Mouse (Mus musculus): ENCODE data around the gene Tbp. TPM values are rescaled to one million over a fixed set of nuclear protein-coding genes. Genes with fewer than 3 reads are reported as not detected.

Tbp gene
- total RNA-seq, 1 experiment = 39.4 TPM

DNA sequence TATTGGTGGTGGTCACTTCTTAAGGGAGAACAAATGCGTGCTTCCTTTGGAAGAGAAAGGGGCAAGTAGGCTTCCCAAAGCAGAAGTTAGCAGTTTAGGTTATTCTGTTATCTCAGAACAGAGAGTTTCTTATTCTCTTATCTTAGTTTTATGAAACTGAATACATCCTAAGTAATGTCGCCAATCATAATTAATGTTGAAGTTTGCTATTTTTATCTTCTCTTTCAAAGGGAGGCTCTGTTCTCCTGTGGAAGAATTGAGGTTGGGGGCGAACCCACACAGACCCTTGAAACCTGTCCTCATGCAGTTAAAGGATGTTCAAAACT lies 28.1 kb downstream of the Tbp start:
- Histone ChIP-seq H3K4me1 (ENCODE audit: control insufficient read depth in 2 of 2, insufficient read depth in 2 of 2, low read length in 2 of 2, poor library complexity in 1 of 2) (0 out of 4 replicates have a peak, but pooled peaks cover 0 to 3% of the 10 kb centered on the region in 2 experiments), H3K4me3 (ENCODE audit: insufficient read depth in 1 of 2, low read depth in 1 of 2, low read length in 2 of 2, poor library complexity in 1 of 2, severe bottlenecking in 1 of 2) (peak overlapping the region in 1 of 2 experiments; percentile 69; a peak in 3 of 4 replicates), H3K36me3 (ENCODE audit: control insufficient read depth, insufficient read depth, low read length, poor library complexity, severe bottlenecking) (peaks cover 6% of the 10 kb centered on the region), H3K9ac (ENCODE audit: insufficient read depth, low read depth, low read length, poor library complexity, severe bottlenecking) (no peak overlapping the region), H3K27ac (ENCODE audit: insufficient read depth, low read depth, low read length, poor library complexity, severe bottlenecking) (no peak overlapping the region), H3K9me3 (ENCODE audit: control insufficient read depth, insufficient read depth, low read depth, low read length) (no peaks in the 10 kb centered on the region)
- in situ Hi-C loops (cut with MboI; ENCODE audit: low sequenced_read_pairs in 2 of 2, unreplicated experiment in 2 of 2) = no loop called here
- no peak for TF ChIP-seq ZC3H11A (IDR thresholded peaks at IDR 0.05; ENCODE audit: borderline replicate concordance, low read depth, low read length)
- no peak for TF ChIP-seq MAFK (IDR thresholded peaks at IDR 0.05; ENCODE audit: insufficient read depth, low read depth, low read length)
- no peak for TF ChIP-seq HCFC1 (IDR thresholded peaks at IDR 0.05; ENCODE audit: borderline replicate concordance, insufficient read depth, low read length)
- TF ChIP-seq CHD2 (IDR thresholded peaks at IDR 0.05; ENCODE audit: low read depth, low read length) = no peak
- no peak for TF ChIP-seq ZNF384 (IDR thresholded peaks at IDR 0.05; ENCODE audit: low read depth, low read length)
- no peak for DNase-seq (ENCODE audit: low read depth, low spot score)

DNA sequence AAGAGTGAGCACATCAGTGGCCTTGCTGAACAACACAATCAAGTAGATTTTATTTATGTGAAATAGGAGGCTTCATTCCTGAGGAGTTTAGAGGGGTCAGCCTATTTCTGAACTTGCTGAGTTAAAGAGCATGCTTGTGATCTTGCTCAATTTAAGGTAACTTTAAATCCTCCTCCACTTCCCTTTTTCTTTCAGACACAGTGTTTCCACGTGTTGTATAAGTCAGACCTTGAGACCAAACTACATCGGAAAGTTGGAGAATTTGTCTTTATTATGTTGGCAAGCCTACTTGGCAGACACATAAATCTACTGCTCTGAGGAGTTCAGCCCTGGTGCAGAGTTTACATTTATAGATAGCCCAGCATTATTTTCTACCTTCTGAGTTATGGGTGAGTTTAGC lies 29.2 kb downstream of the Tbp start:
- H3K4me1 ChIP-seq (ENCODE audit: control insufficient read depth in 2 of 2, insufficient read depth in 2 of 2, low read length in 2 of 2, poor library complexity in 1 of 2) = 0 out of 4 replicates have a peak, but pooled peaks cover 0 to 3% of the 10 kb centered on the region in 2 experiments
- TF ChIP-seq MAFK (IDR thresholded peaks at IDR 0.05; ENCODE audit: insufficient read depth, low read depth, low read length) = no peak
- TF ChIP-seq ZC3H11A (IDR thresholded peaks at IDR 0.05; ENCODE audit: borderline replicate concordance, low read depth, low read length) = no peak
- no peak for TF ChIP-seq CHD2 (IDR thresholded peaks at IDR 0.05; ENCODE audit: low read depth, low read length)
- no peak overlapping the region for H3K4me3 ChIP-seq (ENCODE audit: insufficient read depth in 1 of 2, low read depth in 1 of 2, low read length in 2 of 2, poor library complexity in 1 of 2, severe bottlenecking in 1 of 2)
- no peak overlapping the region for H3K27ac ChIP-seq (ENCODE audit: insufficient read depth, low read depth, low read length, poor library complexity, severe bottlenecking)
- peaks cover 5% of the 10 kb centered on the region for H3K36me3 ChIP-seq (ENCODE audit: control insufficient read depth, insufficient read depth, low read length, poor library complexity, severe bottlenecking)
- no peak overlapping the region for H3K9ac ChIP-seq (ENCODE audit: insufficient read depth, low read depth, low read length, poor library complexity, severe bottlenecking)
- no peaks in the 10 kb centered on the region for H3K9me3 ChIP-seq (ENCODE audit: control insufficient read depth, insufficient read depth, low read depth, low read length)
- no peak for DNase-seq (ENCODE audit: low read depth, low spot score)
- in situ Hi-C loops (cut with MboI; ENCODE audit: low sequenced_read_pairs in 2 of 2, unreplicated experiment in 2 of 2) = no loop called here

DNA sequence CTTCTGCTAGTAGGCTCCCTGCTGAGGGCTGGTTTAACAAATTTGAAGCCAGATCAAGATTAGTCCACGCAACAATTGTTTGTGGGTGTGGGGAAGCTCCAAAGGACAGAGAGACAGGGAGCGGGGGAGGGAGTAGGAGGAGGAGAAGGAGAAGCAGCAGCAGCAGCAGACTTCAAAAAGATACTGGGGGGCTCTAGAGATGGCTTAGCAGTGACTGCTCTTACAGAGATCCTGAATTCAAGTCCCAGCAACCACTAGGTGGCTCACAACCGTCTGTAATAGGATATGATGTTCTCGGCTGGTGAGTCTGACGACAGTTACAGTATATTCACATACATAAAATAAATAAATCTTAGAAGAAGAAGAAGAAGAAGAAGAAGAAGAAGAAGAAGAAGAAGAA lies 30.5 kb downstream of the Tbp start:
- TF ChIP-seq HCFC1 (IDR thresholded peaks at IDR 0.05; ENCODE audit: borderline replicate concordance, insufficient read depth, low read length) (no peak), MAFK (IDR thresholded peaks at IDR 0.05; ENCODE audit: insufficient read depth, low read depth, low read length) (no peak), ZC3H11A (IDR thresholded peaks at IDR 0.05; ENCODE audit: borderline replicate concordance, low read depth, low read length) (no peak), CHD2 (IDR thresholded peaks at IDR 0.05; ENCODE audit: low read depth, low read length) (no peak), ZNF384 (IDR thresholded peaks at IDR 0.05; ENCODE audit: low read depth, low read length) (no peak)

GRCm38 (mm10) chr17:15535162-15535800 lies 35.6 kb downstream of the Tbp start:
- H3K4me3 ChIP-seq (ENCODE audit: insufficient read depth in 1 of 2, low read depth in 1 of 2, low read length in 2 of 2, poor library complexity in 1 of 2, severe bottlenecking in 1 of 2) = no peak overlapping the region
- H3K4me1 ChIP-seq (ENCODE audit: control insufficient read depth in 2 of 2, insufficient read depth in 2 of 2, low read length in 2 of 2, poor library complexity in 1 of 2) = peaks cover 0 to 3% of the 10 kb centered on the region in 2 experiments; a peak in 1 of 4 replicates
- no peak overlapping the region for H3K9ac ChIP-seq (ENCODE audit: insufficient read depth, low read depth, low read length, poor library complexity, severe bottlenecking)
- no peak for DNase-seq (ENCODE audit: low read depth, low spot score)
- in situ Hi-C loops (cut with MboI; ENCODE audit: low sequenced_read_pairs in 2 of 2, unreplicated experiment in 2 of 2) = no loop called here
- no peaks in the 10 kb centered on the region for H3K9me3 ChIP-seq (ENCODE audit: control insufficient read depth, insufficient read depth, low read depth, low read length)
- TF ChIP-seq CHD2 (IDR thresholded peaks at IDR 0.05; ENCODE audit: low read depth, low read length) = no peak
- TF ChIP-seq ZC3H11A (IDR thresholded peaks at IDR 0.05; ENCODE audit: borderline replicate concordance, low read depth, low read length) = no peak
- TF ChIP-seq HCFC1 (IDR thresholded peaks at IDR 0.05; ENCODE audit: borderline replicate concordance, insufficient read depth, low read length) = no peak
- TF ChIP-seq ZNF384 (IDR thresholded peaks at IDR 0.05; ENCODE audit: low read depth, low read length) = no peak
- TF ChIP-seq MAFK (IDR thresholded peaks at IDR 0.05; ENCODE audit: insufficient read depth, low read depth, low read length) = no peak
- H3K36me3 ChIP-seq (ENCODE audit: control insufficient read depth, insufficient read depth, low read length, poor library complexity, severe bottlenecking) = no peaks in the 10 kb centered on the region
- H3K27ac ChIP-seq (ENCODE audit: insufficient read depth, low read depth, low read length, poor library complexity, severe bottlenecking) = no peak overlapping the region

More for the DNA sequence above, 30.5 kb downstream of the Tbp start:
- no peak overlapping the region for H3K4me3 ChIP-seq (ENCODE audit: insufficient read depth in 1 of 2, low read depth in 1 of 2, low read length in 2 of 2, poor library complexity in 1 of 2, severe bottlenecking in 1 of 2)
- 0 out of 4 replicates have a peak, but pooled peaks cover 0 to 3% of the 10 kb centered on the region in 2 experiments for H3K4me1 ChIP-seq (ENCODE audit: control insufficient read depth in 2 of 2, insufficient read depth in 2 of 2, low read length in 2 of 2, poor library complexity in 1 of 2)
- peaks cover 2% of the 10 kb centered on the region; the same call in 1 of the 2 replicates for H3K36me3 ChIP-seq (ENCODE audit: control insufficient read depth, insufficient read depth, low read length, poor library complexity, severe bottlenecking)
- no peak overlapping the region for H3K27ac ChIP-seq (ENCODE audit: insufficient read depth, low read depth, low read length, poor library complexity, severe bottlenecking)
- peak; percentile 35 for DNase-seq (ENCODE audit: low read depth, low spot score)
- no peak overlapping the region for H3K9ac ChIP-seq (ENCODE audit: insufficient read depth, low read depth, low read length, poor library complexity, severe bottlenecking)
- in situ Hi-C loops (cut with MboI; ENCODE audit: low sequenced_read_pairs in 2 of 2, unreplicated experiment in 2 of 2) = no loop called here
- H3K9me3 ChIP-seq (ENCODE audit: control insufficient read depth, insufficient read depth, low read depth, low read length) = no peaks in the 10 kb centered on the region

Data from ES-E14 (cell line).